In genomic region chr1:19209776-19210175, GRCm38 (mm10) we compare ENCODE assay signal across 9 mouse cellular contexts. TPM values are rescaled to one million over a fixed set of nuclear protein-coding genes. Genes with fewer than 3 reads are reported as not detected.
DNase-seq lines count a peak whose midpoint lies in the region; ATAC-seq and TF ChIP-seq lines count a peak whose summit lies in the region.
"Had no signal": no experiment of that assay in that cellular context is flagged by ENCODE, and none has a peak within 500 bp of the region (broad histone marks: within the 10 kb centered on the region; RNA-seq: fewer than 3 reads in every experiment).

No protein-coding gene starts in this region.

- peaks cover 4% of the 10 kb centered on the region; the same call in 1 of the 2 replicates for H3K27me3 ChIP-seq in kidney, adult 2 months (replicated peaks; ENCODE audit: control insufficient read depth, insufficient read depth, low read length)
- peaks cover 64% of the 10 kb centered on the region for H3K27me3 ChIP-seq in embryonic facial prominence, embryonic 14.5 days (replicated peaks; ENCODE audit: control insufficient read depth, insufficient read depth, low read length)
- H3K27me3 ChIP-seq in neural tube, embryonic 13.5 days: peaks cover 49% of the 10 kb centered on the region

- no peak for TF ChIP-seq CTCF in kidney, adult 2 months (conservative IDR thresholded peaks at IDR 0.05; ENCODE audit: insufficient read depth, insufficient read length, low read depth, low read length)

- H3K27ac ChIP-seq in kidney, adult 2 months (ENCODE audit: insufficient read depth, low read depth, low read length): peak overlapping the region; percentile 90
- H3K27ac ChIP-seq in embryonic facial prominence, embryonic 14.5 days (replicated peaks; ENCODE audit: low read depth, low read length): peak overlapping the region; percentile 89
- peak overlapping the region; percentile 84 for H3K27ac ChIP-seq in neural tube, embryonic 13.5 days (replicated peaks)

- H3K4me3 ChIP-seq in kidney, adult 2 months (ENCODE audit: insufficient read depth, low read depth, low read length): peak overlapping the region; percentile 47
- peak overlapping the region; percentile 46 for H3K4me3 ChIP-seq in embryonic facial prominence, embryonic 14.5 days (ENCODE audit: low read depth, low read length)
- H3K4me3 ChIP-seq in neural tube, embryonic 13.5 days: peak overlapping the region; percentile 48

- H3K4me1 ChIP-seq in kidney, adult 2 months (ENCODE audit: control insufficient read depth, insufficient read depth, low read length): no peaks in the 10 kb centered on the region
- no peaks in the 10 kb centered on the region for H3K4me1 ChIP-seq in embryonic facial prominence, embryonic 14.5 days (ENCODE audit: control insufficient read depth, insufficient read depth, low read length)
- H3K4me1 ChIP-seq in neural tube, embryonic 13.5 days (replicated peaks): peaks cover 24% of the 10 kb centered on the region

- peak overlapping the region; percentile 78 for H3K9ac ChIP-seq in embryonic facial prominence, embryonic 14.5 days (ENCODE audit: low read depth, low read length)
- H3K9ac ChIP-seq in neural tube, embryonic 13.5 days: peak overlapping the region; percentile 79

- no peak for ATAC-seq in embryonic facial prominence, embryonic 14.5 days (ENCODE audit: low read depth)
- ATAC-seq in neural tube, embryonic 13.5 days (ENCODE audit: low read depth): no peak
- ATAC-seq: Patski had no signal

- no peaks in the 10 kb centered on the region for H3K9me3 ChIP-seq in embryonic facial prominence, embryonic 14.5 days (ENCODE audit: control insufficient read depth, low read length)
- H3K9me3 ChIP-seq in neural tube, embryonic 13.5 days: no peaks in the 10 kb centered on the region

- DNase-seq in kidney, adult 2 months: peak; percentile 19
- DNase-seq in kidney, adult 8-10 months: no peak
- DNase-seq in embryonic facial prominence, embryonic 14.5 days (ENCODE audit: low spot score): no peak
- DNase-seq in kidney, postnatal 10 days: peak; percentile 44
- no peak for DNase-seq in yolk sac, embryonic 10.5 days (ENCODE audit: low spot score)
- DNase-seq in cerebellum, adult 11-12 months: no peak
- DNase-seq in urinary bladder, postnatal 4 days (ENCODE audit: low spot score in 2 of 2): no peak

- no peaks in the 10 kb centered on the region for H3K36me3 ChIP-seq in kidney, adult 2 months (ENCODE audit: control insufficient read depth, insufficient read depth, low read length)
- no peaks in the 10 kb centered on the region for H3K36me3 ChIP-seq in embryonic facial prominence, embryonic 14.5 days (ENCODE audit: control insufficient read depth, insufficient read depth, low read length)
- H3K36me3 ChIP-seq in neural tube, embryonic 13.5 days: no peaks in the 10 kb centered on the region

- peak overlapping the region; percentile 52 for H3K4me2 ChIP-seq in embryonic facial prominence, embryonic 14.5 days (ENCODE audit: low read depth, low read length)
- H3K4me2 ChIP-seq in neural tube, embryonic 13.5 days: peak overlapping the region; percentile 55

- WGBS in kidney, adult 2 months: under 1% methylated on average over 31 of the region's 31 CpGs
- WGBS in embryonic facial prominence, embryonic 14.5 days: under 1% methylated on average over 31 of the region's 31 CpGs
- 0% methylated on average over 31 of the region's 31 CpGs for WGBS in neural tube, embryonic 13.5 days

- TF ChIP-seq POLR2A in kidney, adult 2 months (IDR thresholded peaks at IDR 0.05; ENCODE audit: low read depth, low read length): no peak

RNA-seq across cellular contexts. Expression of gene Tfap2b, which starts 1.1 kb away (rescaled TPM):
- 36.0 and 44.2 TPM in 2 replicates for polyA plus RNA-seq in kidney, adult 2 months (2012; rRNA removed)
- polyA plus RNA-seq in embryonic facial prominence, embryonic 14.5 days (2014; fragmentation: Nextera tagmentation; extraction: Ambion mirVana): 15.1 and 20.3 TPM in 2 replicates
- 75.0 and 76.0 TPM in 2 replicates for polyA plus RNA-seq in neural tube, embryonic 13.5 days (2015; fragmentation: Nextera tagmentation; extraction: Ambion mirVana)
- polyA plus RNA-seq: Patski had no signal

Comparison
In these comparisons a context has a peak if more than half of its experiments do, and no peak if none do; other contexts are left out.
1. DNase-seq: peak in kidney, adult 2 months (single experiment) and kidney, postnatal 10 days (single experiment); none in kidney, adult 8-10 months (0 of 2), embryonic facial prominence, embryonic 14.5 days (single experiment), yolk sac, embryonic 10.5 days (single experiment), cerebellum, adult 11-12 months (single experiment) and urinary bladder, postnatal 4 days (0 of 2).
2. Peak in every context shown above with its lines, with median percentiles within 50 percentile points of each other: H3K27ac ChIP-seq and H3K4me3 ChIP-seq.